Mouse (Mus musculus): ENCODE data around the gene Lrrc10b. TPM values are rescaled to one million over a fixed set of nuclear protein-coding genes. Genes with fewer than 3 reads are reported as not detected.

Gene Lrrc10b
- total RNA-seq, 2 experiments from 2014 or later: 0.33 TPM

DNA sequence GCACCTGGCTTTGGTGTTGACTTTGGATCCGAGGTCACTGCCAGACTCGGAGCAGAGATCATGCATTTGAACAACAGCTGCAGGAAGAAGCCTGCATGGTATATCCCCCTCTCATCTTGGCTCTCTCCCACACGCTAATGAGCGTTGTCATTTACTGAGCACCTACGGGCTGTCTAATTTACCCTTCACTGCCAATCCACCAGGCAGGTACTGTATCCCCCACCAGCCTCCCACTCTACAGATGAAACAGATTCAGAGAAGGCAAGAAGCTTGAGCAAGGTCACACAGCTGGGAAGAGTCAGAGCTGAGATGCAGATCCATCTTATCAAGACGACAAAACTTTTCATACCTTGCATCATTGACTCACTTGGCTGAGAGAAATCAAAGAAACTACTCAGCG, 4.3 kb upstream of the Lrrc10b start:
- intact Hi-C loops (cut with DNase I): no loop called here
- no peak for TF ChIP-seq CTCF (IDR thresholded peaks at IDR 0.05)
- DNase-seq: no peak
- H3K27ac ChIP-seq: no peak overlapping the region
- no peak overlapping the region for H3K4me3 ChIP-seq

DNA sequence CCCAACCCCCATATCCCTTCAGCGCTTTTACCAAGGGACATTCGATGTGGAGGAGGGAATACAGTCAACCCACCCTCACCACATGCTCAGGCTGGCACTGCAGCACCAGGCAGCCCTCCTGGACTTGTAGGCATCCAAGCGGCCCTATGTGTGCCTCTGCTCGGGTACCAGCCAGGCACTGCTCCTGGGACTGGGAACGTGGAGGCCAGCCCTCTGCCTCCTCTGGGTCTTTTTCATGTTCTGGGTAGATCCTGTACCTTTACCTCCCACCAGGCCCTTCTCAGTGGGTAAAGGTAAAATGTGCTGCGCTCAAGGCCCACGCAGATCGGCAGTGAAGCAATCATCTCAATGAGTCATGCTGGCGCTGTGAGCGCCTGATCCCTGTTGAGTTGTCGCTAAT, 2.6 kb upstream of the Lrrc10b start:
- intact Hi-C loops (cut with DNase I): no loop called here
- Histone ChIP-seq H3K27ac (no peak overlapping the region), H3K4me3 (no peak overlapping the region)
- no peak for TF ChIP-seq CTCF (IDR thresholded peaks at IDR 0.05)
- DNase-seq: no peak

DNA sequence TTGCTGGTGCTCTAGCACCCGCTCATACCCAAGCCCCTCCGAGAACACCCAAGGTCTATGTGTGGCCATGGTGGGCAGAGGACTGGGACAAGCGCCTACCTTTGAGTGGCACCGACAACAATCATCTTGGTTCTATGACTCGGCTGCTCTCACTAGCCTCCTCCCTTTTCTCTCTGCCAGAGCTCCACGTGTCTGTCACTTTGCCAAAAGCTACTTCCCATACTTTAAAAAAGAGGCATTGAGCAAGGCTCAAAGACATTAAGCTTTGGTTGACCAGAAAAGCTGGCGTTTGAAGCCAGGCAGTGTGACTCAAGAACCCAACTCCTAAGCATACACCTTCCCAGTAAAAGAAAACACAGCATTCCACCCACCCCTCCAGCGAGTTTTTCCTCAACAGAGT, 823 bp upstream of the Lrrc10b start:
- DNase-seq: no peak
- Histone ChIP-seq H3K27ac (no peak overlapping the region), H3K4me3 (peak overlapping the region; percentile 57)
- TF ChIP-seq CTCF (IDR thresholded peaks at IDR 0.05): no peak
- intact Hi-C loops (cut with DNase I): no loop called here

DNA sequence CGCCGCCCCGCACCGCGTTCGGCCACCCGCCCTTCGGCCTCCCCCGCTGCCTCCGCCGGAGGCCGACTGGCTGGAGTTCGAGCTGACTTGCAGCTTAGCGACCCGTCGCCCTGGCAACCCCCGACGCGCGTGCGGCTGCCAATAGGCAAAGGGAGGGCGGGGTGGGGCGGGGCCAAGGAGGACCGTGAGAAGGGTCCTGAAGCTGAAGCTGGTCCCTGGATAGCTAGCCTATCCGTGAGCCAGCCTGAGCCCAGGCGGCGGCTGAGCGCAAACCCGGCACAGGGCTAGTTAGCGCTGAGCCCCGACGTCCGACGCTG, 169 bp upstream of the Lrrc10b start:
- Histone ChIP-seq H3K27ac (no peak overlapping the region), H3K4me3 (peak overlapping the region; percentile 57)
- peak; percentile 47 for DNase-seq
- intact Hi-C loops (cut with DNase I): no loop called here
- TF ChIP-seq CTCF (IDR thresholded peaks at IDR 0.05): no peak

DNA sequence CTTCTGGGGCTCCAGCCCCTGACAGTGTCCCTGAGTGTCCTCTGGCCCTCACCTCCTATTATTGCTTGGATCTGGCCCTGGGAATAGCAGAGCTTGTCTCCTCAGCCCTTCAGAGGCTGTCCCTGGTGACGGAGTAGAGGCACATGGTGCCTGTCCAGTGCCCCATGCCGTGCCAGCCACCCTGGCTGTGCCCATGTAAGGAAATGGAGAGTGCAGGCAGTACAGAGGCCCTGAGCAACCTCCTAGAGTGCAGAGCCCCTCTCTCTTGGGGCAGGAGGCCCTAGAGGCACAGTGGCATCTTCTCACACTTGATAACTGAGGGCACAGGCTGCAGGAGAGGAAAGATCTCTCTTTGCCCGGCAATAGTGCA, 1.9 kb downstream of the Lrrc10b start:
- no peak for TF ChIP-seq CTCF (IDR thresholded peaks at IDR 0.05)
- DNase-seq: no peak

DNA sequence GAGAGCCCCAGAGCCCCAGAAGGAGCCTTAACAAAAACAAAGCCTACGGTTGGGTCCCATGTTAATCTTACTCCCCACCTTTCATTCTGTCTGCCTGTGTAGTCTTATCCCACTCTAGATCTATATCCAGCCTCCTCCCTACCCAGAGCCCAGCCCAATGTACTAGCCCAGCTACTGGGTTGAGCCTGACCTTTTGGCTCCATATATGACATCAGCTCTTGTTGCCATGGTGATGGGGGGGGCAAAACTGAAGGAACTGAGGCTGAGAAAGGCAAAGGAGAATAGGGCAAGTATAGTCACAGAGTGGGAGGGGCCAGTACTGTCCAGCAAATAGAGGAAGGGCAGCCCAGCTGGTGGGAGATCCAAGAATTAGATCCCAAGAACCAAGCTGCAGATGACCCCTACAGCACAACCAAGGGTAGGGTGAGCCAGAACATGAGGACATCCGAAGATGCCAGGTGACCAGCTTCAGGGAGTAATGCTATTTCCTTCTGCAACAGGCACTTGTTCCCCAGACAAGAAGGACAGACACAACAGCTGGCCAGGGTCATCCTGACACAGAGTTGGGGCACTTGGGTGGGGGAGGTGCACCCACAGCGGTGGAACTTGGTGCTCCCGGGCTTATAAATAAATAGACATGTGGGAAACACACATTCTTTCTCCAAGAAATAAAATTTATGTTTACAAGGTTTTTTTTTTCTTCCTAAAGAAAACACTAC, 2.4 kb downstream of the Lrrc10b start:
- intact Hi-C loops (cut with DNase I): no loop called here
- no peak for DNase-seq
- H3K27ac ChIP-seq: no peak overlapping the region
- H3K4me3 ChIP-seq: no peak overlapping the region
- no peak for TF ChIP-seq CTCF (IDR thresholded peaks at IDR 0.05)

More for the DNA sequence above, 1.9 kb downstream of the Lrrc10b start:
- no peak overlapping the region for H3K27ac ChIP-seq
- H3K4me3 ChIP-seq: no peak overlapping the region
- intact Hi-C loops (cut with DNase I): no loop called here

DNA sequence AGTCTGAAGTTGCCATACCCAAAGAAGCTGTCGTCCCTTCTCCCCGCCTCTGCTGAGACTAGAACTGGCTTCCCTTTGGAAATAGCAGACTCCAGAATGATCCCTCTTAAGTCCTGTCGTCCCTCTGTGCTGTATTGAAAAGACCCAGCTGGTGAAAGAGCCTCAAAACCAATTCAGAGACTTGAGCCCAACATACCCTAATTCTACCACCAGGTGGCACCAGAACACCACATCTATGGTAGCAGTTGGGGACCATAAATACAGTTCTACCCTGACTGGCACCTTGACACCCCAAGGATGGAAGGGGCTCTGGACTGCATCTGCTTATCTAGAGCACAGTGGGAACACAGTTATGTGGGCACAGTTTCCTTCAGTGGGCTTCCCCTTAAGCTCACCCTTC, 7.6 kb downstream of the Lrrc10b start:
- intact Hi-C loops (cut with DNase I): loop anchor here (1.0 kb wide), 1 partner anchor 37 kb away; no protein-coding TSS in a partner anchor
- DNase-seq: peak; percentile 58
- peak; percentile 90; the same call in 1 of the 2 replicates for TF ChIP-seq CTCF (IDR thresholded peaks at IDR 0.05)

DNA sequence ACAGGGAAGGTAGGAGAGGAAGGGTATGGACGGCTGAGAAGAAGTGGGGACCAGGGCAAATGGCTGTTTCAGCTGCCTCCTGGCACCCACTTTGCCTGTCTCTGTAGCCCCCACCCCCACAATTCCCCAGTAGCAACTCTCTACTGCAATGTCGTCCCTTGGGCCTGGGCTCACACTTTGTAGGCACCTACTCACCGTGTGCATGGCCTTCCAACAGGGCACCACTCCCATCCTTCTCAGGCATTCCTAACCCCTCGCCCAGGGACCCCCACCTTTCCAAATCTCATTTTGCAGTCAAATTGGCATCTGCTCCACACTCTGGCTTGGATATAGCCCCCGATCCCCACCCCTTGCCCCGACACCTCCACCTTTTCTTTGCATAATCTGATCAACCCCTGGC, 8.1 kb downstream of the Lrrc10b start:
- no peak for TF ChIP-seq CTCF (IDR thresholded peaks at IDR 0.05)
- Histone ChIP-seq H3K27ac (no peak overlapping the region), H3K4me3 (no peak overlapping the region)
- DNase-seq: no peak
- intact Hi-C loops (cut with DNase I): no loop called here

More for the DNA sequence above, 7.6 kb downstream of the Lrrc10b start:
- Histone ChIP-seq H3K4me3 (no peak overlapping the region), H3K27ac (no peak overlapping the region)

DNA sequence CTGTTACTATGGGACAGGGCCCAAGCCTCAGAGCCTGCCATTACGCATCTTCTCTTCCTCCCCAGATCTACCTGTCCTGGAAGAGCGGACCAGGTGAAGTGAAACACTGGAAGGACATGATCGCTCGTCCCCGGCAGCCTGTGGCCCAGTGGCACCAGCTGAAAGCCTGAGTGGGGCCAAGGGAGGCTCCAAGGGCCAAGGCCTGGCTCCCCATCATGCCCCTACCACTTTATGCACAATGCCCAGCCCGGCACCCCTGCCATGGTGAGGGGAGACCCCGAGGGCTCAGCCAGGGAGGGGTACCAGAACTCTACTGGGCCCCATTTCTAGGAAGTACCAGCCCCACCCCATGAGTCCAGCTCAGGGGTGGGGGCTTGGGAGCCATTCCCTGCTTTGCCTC, 9.0 kb downstream of the Lrrc10b start:
- H3K4me3 ChIP-seq: no peak overlapping the region
- TF ChIP-seq CTCF (IDR thresholded peaks at IDR 0.05): no peak
- no peak overlapping the region for H3K27ac ChIP-seq
- DNase-seq: no peak
- intact Hi-C loops (cut with DNase I): no loop called here

DNA sequence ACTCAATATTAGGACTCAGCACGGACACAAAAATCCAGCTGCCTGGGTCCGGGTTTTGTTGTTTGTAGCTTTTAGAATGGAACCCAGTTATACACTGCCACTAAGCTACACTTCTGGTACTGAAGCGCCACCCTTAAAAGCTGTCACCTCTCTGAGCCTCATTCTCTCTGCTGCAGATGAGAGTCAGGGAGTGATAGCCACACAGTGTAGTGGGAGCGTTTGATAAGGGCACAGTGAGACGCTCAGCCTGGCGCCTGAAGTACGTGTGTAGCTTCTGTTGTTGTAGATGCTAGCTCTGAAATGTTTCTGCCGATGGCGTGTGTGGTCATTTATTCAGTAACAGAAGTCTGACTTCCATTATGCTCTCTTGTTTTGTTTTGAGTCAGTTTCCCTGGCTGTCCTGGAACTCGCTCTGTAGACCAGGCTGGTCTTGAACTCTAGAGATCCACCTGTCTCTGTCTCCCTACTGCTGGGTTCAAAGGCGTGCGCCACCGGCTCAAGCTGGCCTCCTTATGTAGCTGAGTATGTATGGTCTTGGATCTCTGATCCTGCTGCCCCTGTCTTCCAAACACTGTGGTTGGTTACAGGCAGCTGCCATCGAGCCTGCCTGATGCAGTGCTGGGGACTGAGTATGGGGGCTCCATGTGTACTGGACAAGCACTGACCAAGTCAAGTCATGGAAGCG, 12.4 kb downstream of the Lrrc10b start:
- intact Hi-C loops (cut with DNase I): no loop called here
- no peak overlapping the region for H3K4me3 ChIP-seq
- DNase-seq: no peak
- no peak overlapping the region for H3K27ac ChIP-seq
- TF ChIP-seq CTCF (IDR thresholded peaks at IDR 0.05): no peak

DNA sequence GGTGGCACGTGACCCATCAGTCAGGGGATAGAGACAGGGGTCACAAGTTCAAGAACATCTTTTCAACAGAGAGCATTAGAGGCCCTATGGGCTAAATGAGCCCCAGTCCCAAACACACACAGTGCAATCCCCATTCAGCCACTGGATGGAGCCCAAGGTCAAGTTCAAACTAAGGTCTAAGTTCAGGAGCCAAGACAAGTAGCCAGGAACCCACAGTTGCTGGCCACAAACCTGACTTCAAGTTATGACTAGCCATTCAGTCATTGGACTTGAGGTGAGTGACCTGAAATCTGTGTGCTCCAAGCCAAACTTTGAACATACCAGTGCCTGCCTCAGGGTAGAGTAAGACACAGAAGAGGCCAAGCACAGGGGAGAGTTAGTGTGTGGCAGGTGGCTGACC, 19.8 kb downstream of the Lrrc10b start:
- Histone ChIP-seq H3K27ac (no peak overlapping the region), H3K4me3 (no peak overlapping the region)
- intact Hi-C loops (cut with DNase I): loop anchor here (5.0 kb wide), 2 partner anchors 45 to 180 kb away; no protein-coding TSS in a partner anchor
- DNase-seq: no peak
- TF ChIP-seq CTCF (IDR thresholded peaks at IDR 0.05): 0 out of 2 replicates have a peak, but pooled peaks have one; percentile 12

DNA sequence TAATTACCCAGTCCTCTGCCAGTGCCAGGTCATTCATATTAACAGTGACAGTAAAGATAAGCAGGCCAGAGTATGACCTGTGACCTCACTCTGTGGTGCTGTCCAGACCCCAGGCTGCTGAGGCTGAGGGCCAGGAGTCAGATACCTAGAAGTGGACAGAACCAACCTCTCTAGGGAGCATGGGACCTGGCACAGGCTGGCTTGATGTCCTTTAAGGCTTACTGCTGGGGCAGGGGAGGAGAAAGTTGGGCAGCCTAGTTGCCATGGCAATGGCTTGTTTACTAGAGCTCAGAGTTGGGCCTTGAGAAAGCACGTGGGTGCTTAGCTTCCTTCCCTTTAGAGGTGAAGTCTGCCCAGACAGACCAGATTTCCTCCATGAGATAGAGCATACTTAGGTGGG, 20.5 kb downstream of the Lrrc10b start:
- no peak for DNase-seq
- TF ChIP-seq CTCF (IDR thresholded peaks at IDR 0.05): no peak
- H3K27ac ChIP-seq: no peak overlapping the region
- intact Hi-C loops (cut with DNase I): loop anchor here (5.0 kb wide), 2 partner anchors 44 to 179 kb away; no protein-coding TSS in a partner anchor
- no peak overlapping the region for H3K4me3 ChIP-seq

DNA sequence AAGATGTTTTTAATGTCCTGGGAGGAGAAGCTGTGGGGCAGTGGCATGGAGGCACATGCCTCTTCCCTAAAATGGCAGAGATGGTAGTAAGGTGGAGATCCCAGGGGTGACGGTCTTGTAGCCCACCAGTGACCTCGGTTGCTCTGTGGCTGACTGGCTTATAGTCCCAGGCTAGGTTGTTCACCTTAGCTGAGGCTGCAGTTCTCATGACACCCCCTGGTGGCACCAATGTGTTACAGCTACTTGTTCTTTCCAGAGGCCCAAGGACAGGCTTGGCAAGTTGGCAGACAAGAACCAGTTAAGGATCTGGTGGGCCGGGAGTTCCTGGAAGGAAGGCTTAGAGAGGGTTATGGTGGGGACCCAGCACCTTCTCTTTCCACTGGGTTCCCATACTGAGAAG, 21.4 kb downstream of the Lrrc10b start:
- peak; percentile 63 for DNase-seq
- Histone ChIP-seq H3K27ac (no peak overlapping the region), H3K4me3 (no peak overlapping the region)
- peak; percentile 83 for TF ChIP-seq CTCF (IDR thresholded peaks at IDR 0.05)
- intact Hi-C loops (cut with DNase I): loop anchor here (5.0 kb wide), 2 partner anchors 44 to 179 kb away; no protein-coding TSS in a partner anchor
